Mouse (Mus musculus): ENCODE data around the gene Hrh3.

DNA sequence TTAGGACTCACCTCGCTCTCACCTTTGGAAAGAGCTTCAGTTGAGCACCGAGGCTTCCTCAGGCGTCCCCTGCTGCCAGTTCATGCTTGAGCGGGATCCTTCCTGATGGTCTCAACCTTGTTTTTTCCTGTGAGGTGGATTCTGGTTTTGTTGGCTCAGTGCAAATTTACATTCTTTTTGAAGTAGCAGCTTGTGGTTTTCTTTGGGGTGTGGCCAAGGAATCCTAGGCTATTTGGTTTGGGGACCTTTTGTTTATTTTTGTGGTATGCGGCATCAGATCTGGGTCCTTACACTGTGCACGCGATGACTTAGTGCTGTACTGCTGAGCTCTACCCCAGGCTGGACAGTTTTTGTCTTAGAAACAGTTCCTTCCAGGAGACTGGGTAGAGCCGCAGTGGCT, 23.6 kb downstream of the Hrh3 start:
- TF ChIP-seq POLR2A (IDR thresholded peaks at IDR 0.05; ENCODE audit: low read depth, low read length) (no peak), CTCF (conservative IDR thresholded peaks at IDR 0.05; ENCODE audit: insufficient read depth, insufficient read length, low read depth, low read length) (no peak)
